28 mouse cellular contexts compared by ENCODE assay signal in the genomic region with DNA sequence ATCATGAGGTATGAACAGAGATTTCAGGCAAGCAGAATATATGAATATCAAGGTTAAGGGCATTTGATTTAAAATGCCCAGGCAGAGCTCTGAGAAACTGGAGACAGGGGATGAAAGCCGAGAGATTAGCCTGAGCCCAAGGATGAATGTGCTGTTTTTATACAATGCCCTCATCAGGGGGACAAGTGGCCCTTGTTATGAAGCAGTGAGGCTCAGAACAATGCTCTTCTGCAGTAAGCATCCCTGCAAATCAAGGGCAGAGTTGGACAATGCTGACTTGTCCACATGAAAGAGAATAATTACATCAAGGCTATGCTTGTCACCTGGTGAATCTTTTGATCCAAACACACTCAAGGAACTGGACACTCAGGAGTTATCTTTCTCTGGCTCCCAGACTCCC.
DNase-seq lines count a peak whose midpoint lies in the region; ATAC-seq lines count a peak whose summit lies in the region.
"Had no signal": no experiment of that assay in that cellular context is flagged by ENCODE, and none has a peak within 500 bp of the region (broad histone marks: within the 10 kb centered on the region; RNA-seq: fewer than 3 reads in every experiment).

No protein-coding gene starts in this region.

- H3K4me3 ChIP-seq in forebrain, embryonic 12.5 days (replicated peaks), result no peak overlapping the region
- H3K4me3 ChIP-seq in forebrain, embryonic 10.5 days, result no peak overlapping the region
- H3K4me3 ChIP-seq in midbrain, embryonic 12.5 days, result no peak overlapping the region
- no peak overlapping the region for H3K4me3 ChIP-seq in midbrain, embryonic 10.5 days
- no peak overlapping the region for H3K4me3 ChIP-seq in forebrain, embryonic 16.5 days (replicated peaks; ENCODE audit: low read length)
- H3K4me3 ChIP-seq: hindbrain, embryonic 10.5 days; hindbrain, embryonic 15.5 days; kidney, embryonic 15.5 days; layer of hippocampus, adult 2 months; limb, embryonic 12.5 days; liver, embryonic 15.5 days; lung, embryonic 15.5 days; neural tube, embryonic 13.5 days had no signal

- ATAC-seq in forebrain, embryonic 12.5 days (ENCODE audit: low FRiP score), result peak; percentile 59; the same call in 1 of the 2 replicates
- peak; percentile 62; the same call in 1 of the 2 replicates for ATAC-seq in midbrain, embryonic 12.5 days (ENCODE audit: low FRiP score, low read depth)
- peak; percentile 18; the same call in 1 of the 2 replicates for ATAC-seq in forebrain, embryonic 16.5 days
- ATAC-seq: CD4-positive, CD25-positive, alpha-beta regulatory T cell, adult 4 months; inflammation-experienced regulatory T-cells, adult 6 months had no signal

- no peak overlapping the region for H3K4me2 ChIP-seq in forebrain, embryonic 12.5 days
- H3K4me2 ChIP-seq in midbrain, embryonic 12.5 days (replicated peaks), result no peak overlapping the region
- H3K4me2 ChIP-seq in forebrain, embryonic 16.5 days (ENCODE audit: low read length), result no peak overlapping the region
- H3K4me2 ChIP-seq: hindbrain, embryonic 15.5 days; kidney, embryonic 15.5 days; limb, embryonic 12.5 days; liver, embryonic 15.5 days; lung, embryonic 15.5 days; neural tube, embryonic 13.5 days had no signal

- no peak overlapping the region for H3K9ac ChIP-seq in forebrain, embryonic 12.5 days
- no peak overlapping the region for H3K9ac ChIP-seq in midbrain, embryonic 12.5 days (replicated peaks)
- no peak overlapping the region for H3K9ac ChIP-seq in forebrain, embryonic 16.5 days (replicated peaks; ENCODE audit: low read depth, low read length)
- H3K9ac ChIP-seq: hindbrain, embryonic 15.5 days; kidney, embryonic 15.5 days; limb, embryonic 12.5 days; liver, embryonic 15.5 days; lung, embryonic 15.5 days; neural tube, embryonic 13.5 days had no signal

- 17% methylated on average over 1 of the region's 1 CpGs for WGBS in forebrain, embryonic 12.5 days
- 38% methylated on average over 1 of the region's 1 CpGs for WGBS in forebrain, embryonic 10.5 days
- 22% methylated on average over 1 of the region's 1 CpGs for WGBS in midbrain, embryonic 12.5 days
- WGBS in midbrain, embryonic 10.5 days, result 32% methylated on average over 1 of the region's 1 CpGs
- WGBS in forebrain, embryonic 16.5 days, result 6% methylated on average over 1 of the region's 1 CpGs

- H3K36me3 ChIP-seq in forebrain, embryonic 12.5 days (replicated peaks), result no peaks in the 10 kb centered on the region
- H3K36me3 ChIP-seq in forebrain, embryonic 10.5 days (replicated peaks), result no peaks in the 10 kb centered on the region
- no peaks in the 10 kb centered on the region for H3K36me3 ChIP-seq in midbrain, embryonic 12.5 days
- no peaks in the 10 kb centered on the region for H3K36me3 ChIP-seq in midbrain, embryonic 10.5 days
- H3K36me3 ChIP-seq in forebrain, embryonic 16.5 days (ENCODE audit: control insufficient read depth, insufficient read depth), result no peaks in the 10 kb centered on the region
- H3K36me3 ChIP-seq: hindbrain, embryonic 10.5 days; hindbrain, embryonic 15.5 days; kidney, embryonic 15.5 days; limb, embryonic 12.5 days; liver, embryonic 15.5 days; lung, embryonic 15.5 days; neural tube, embryonic 13.5 days had no signal

- no peaks in the 10 kb centered on the region for H3K9me3 ChIP-seq in forebrain, embryonic 12.5 days
- no peaks in the 10 kb centered on the region for H3K9me3 ChIP-seq in forebrain, embryonic 10.5 days
- H3K9me3 ChIP-seq in midbrain, embryonic 12.5 days, result no peaks in the 10 kb centered on the region
- no peaks in the 10 kb centered on the region for H3K9me3 ChIP-seq in midbrain, embryonic 10.5 days (replicated peaks)
- H3K9me3 ChIP-seq in forebrain, embryonic 16.5 days (ENCODE audit: control insufficient read depth, low read length), result no peaks in the 10 kb centered on the region
- H3K9me3 ChIP-seq: hindbrain, embryonic 10.5 days; hindbrain, embryonic 15.5 days; kidney, embryonic 15.5 days; limb, embryonic 12.5 days; liver, embryonic 15.5 days; lung, embryonic 15.5 days; neural tube, embryonic 13.5 days had no signal

- no peaks in the 10 kb centered on the region for H3K4me1 ChIP-seq in forebrain, embryonic 12.5 days
- peaks cover 6% of the 10 kb centered on the region for H3K4me1 ChIP-seq in forebrain, embryonic 10.5 days
- H3K4me1 ChIP-seq in midbrain, embryonic 12.5 days, result no peaks in the 10 kb centered on the region
- H3K4me1 ChIP-seq in midbrain, embryonic 10.5 days, result no peaks in the 10 kb centered on the region; the same call in 1 of the 2 replicates
- no peaks in the 10 kb centered on the region for H3K4me1 ChIP-seq in forebrain, embryonic 16.5 days (replicated peaks; ENCODE audit: control insufficient read depth, insufficient read depth, low read length)
- H3K4me1 ChIP-seq: hindbrain, embryonic 10.5 days; hindbrain, embryonic 15.5 days; kidney, embryonic 15.5 days; limb, embryonic 12.5 days; liver, embryonic 15.5 days; lung, embryonic 15.5 days; neural tube, embryonic 13.5 days had no signal

- DNase-seq in forebrain, embryonic 10.5 days (ENCODE audit: extremely low spot score, low spot score), result no peak
- no peak for DNase-seq in midbrain, embryonic 10.5 days (ENCODE audit: low spot score)
- DNase-seq in telencephalon, adult 2 months (ENCODE audit: low read depth, low spot score), result peak; percentile 15
- DNase-seq in left cerebral cortex, postnatal 10 days (ENCODE audit: extremely low spot score in 1 of 2, low spot score in 2 of 2), result no peak
- no peak for DNase-seq in left cerebral cortex, adult 9 months (ENCODE audit: low spot score in 2 of 2)
- DNase-seq: adrenal gland, postnatal 14 days; cerebellum, adult 11-12 months; cerebellum, adult 9-11 months; gastrocnemius, postnatal 10 days; heart, postnatal 14 days; kidney, adult 11 months; kidney, postnatal 25 days; right cerebral cortex, postnatal 14 days; thymus, adult 18-20 months; thymus, postnatal 25 days had no signal

- no peaks in the 10 kb centered on the region for H3K27me3 ChIP-seq in forebrain, embryonic 12.5 days
- no peaks in the 10 kb centered on the region for H3K27me3 ChIP-seq in forebrain, embryonic 10.5 days (ENCODE audit: poor library complexity, severe bottlenecking)
- no peaks in the 10 kb centered on the region for H3K27me3 ChIP-seq in midbrain, embryonic 12.5 days
- H3K27me3 ChIP-seq in midbrain, embryonic 10.5 days (ENCODE audit: low read depth, poor library complexity, severe bottlenecking), result no peaks in the 10 kb centered on the region
- H3K27me3 ChIP-seq in forebrain, embryonic 16.5 days (replicated peaks; ENCODE audit: control insufficient read depth, insufficient read depth, low read length), result no peaks in the 10 kb centered on the region
- H3K27me3 ChIP-seq: hindbrain, embryonic 15.5 days; kidney, embryonic 15.5 days; limb, embryonic 12.5 days; liver, embryonic 15.5 days; lung, embryonic 15.5 days; neural tube, embryonic 13.5 days had no signal

- no peak overlapping the region for H3K27ac ChIP-seq in forebrain, embryonic 12.5 days
- no peak overlapping the region for H3K27ac ChIP-seq in forebrain, embryonic 10.5 days
- no peak overlapping the region for H3K27ac ChIP-seq in midbrain, embryonic 12.5 days (replicated peaks)
- H3K27ac ChIP-seq in midbrain, embryonic 10.5 days (replicated peaks), result no peak overlapping the region
- H3K27ac ChIP-seq in forebrain, embryonic 16.5 days (ENCODE audit: low read length), result no peak overlapping the region
- H3K27ac ChIP-seq: hindbrain, embryonic 10.5 days; hindbrain, embryonic 15.5 days; kidney, embryonic 15.5 days; layer of hippocampus, adult 2 months; limb, embryonic 12.5 days; liver, embryonic 15.5 days; lung, embryonic 15.5 days; neural tube, embryonic 13.5 days had no signal

- intact Hi-C loops in left cerebral cortex, postnatal 10 days (cut with DNase I), result no loop called here
